Mouse (Mus musculus) gastrocnemius, postnatal 4 days (tissue): ENCODE measurements around the gene Mast2. TPM values are rescaled to one million over a fixed set of nuclear protein-coding genes. Genes with fewer than 3 reads are reported as not detected.

Source experiments
- DNase-seq, 2 experiments: peaks; one replicate each; pipeline ENCODE4 v3.0.0; 2021 to 2022; ENCODE audit warnings: low spot score in 2 of 2, mixed read lengths in 2 of 2
- total RNA-seq, 2 experiments: library from RNA; stranded (reverse); gene quantifications; 2 replicates each; pipeline ENCODE4 v1.2.3; 2021

Gene Mast2
- total RNA-seq, 2 experiments from 2014 or later, result 72.7 to 80.9 TPM

- no peak for DNase-seq
Observed at GRCm38 (mm10) chr4:116268220-116268619, 195.8 kb downstream of the Mast2 start.

Other genes starting within 250 kb of the Mast2 start
- 10 to 100 TPM in 1 of 2 experiments, 1 to 10 TPM in 1; 9.7 to 17.1 TPM for gene Pik3r3, start 242.6 kb downstream of the Mast2 start, total RNA-seq
- gene Ipp, start 43.4 kb upstream of the Mast2 start, total RNA-seq, result 10 to 100 TPM; 14.5 to 18.4 TPM
- 10 to 100 TPM; 12.1 to 15.0 TPM for gene Tmem69, start 91.8 kb upstream of the Mast2 start, total RNA-seq
- 10 to 100 TPM; 37.9 to 47.8 TPM for gene Gpbp1l1, start 93.5 kb upstream of the Mast2 start, total RNA-seq
- 1 to 10 TPM; 4.1 to 4.6 TPM for gene Ccdc17, start 132.5 kb upstream of the Mast2 start, total RNA-seq
- 10 to 100 TPM; 43.8 to 55.2 TPM for gene Nasp, start 163.8 kb upstream of the Mast2 start, total RNA-seq
- gene Akr1a1, start 187.5 kb upstream of the Mast2 start, total RNA-seq, result 100 to 1,000 TPM; 452 to 457 TPM
- gene Prdx1, start 221.4 kb upstream of the Mast2 start, total RNA-seq, result 100 to 1,000 TPM; 246 to 251 TPM
- gene Mmachc, start 244.2 kb upstream of the Mast2 start, total RNA-seq, result 10 to 100 TPM; 18.2 to 20.5 TPM
- gene Ccdc163, start 244.3 kb upstream of the Mast2 start, total RNA-seq, result 1 to 10 TPM; 6.6 to 7.5 TPM